Mouse (Mus musculus): ENCODE measurements around the gene Lsm2. TPM values are rescaled to one million over a fixed set of nuclear protein-coding genes. Genes with fewer than 3 reads are reported as not detected.

Lsm2 gene
- 64.3 and 95.0 TPM in 2 replicates for polyA plus RNA-seq (2012; ENCODE audit: insufficient read depth, low replicate concordance)

DNA sequence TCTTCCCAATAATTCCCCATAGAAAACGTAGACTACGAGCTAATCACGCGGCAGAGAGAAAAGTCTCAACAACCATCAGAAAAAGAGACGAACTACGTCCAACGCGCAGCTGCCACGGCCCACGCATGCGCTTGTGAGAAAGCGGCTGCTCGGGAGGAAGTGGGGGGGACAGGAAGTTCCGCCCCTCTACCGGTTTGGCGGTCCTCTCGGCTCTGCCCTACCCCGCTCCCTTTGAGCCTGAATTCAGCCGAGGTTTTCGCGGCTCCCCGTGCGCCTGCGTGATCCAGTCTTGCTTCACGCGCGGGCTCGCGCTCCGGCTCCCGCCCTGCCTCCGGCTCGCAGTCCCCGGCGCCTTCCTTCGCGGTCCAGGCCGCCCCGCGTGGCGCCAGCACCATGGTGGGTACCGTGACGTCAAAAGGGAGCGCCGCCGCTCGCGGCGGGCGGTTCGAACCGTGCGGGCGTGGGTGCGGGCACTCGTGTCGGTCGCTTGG, at the start of gene Lsm2:
Gene Lsm2, plus strand, starts transcription at position 173 of the 491 bp plus-strand sequence.
- H3K27me3 ChIP-seq (replicated peaks), result peaks cover 4% of the 10 kb centered on the region
- peaks cover 23% of the 10 kb centered on the region for H3K36me3 ChIP-seq (replicated peaks; ENCODE audit: low read length)
- peaks cover 30% of the 10 kb centered on the region for H3K4me1 ChIP-seq
- no peak for TF ChIP-seq GATA1 (IDR thresholded peaks at IDR 0.05; ENCODE audit: borderline replicate concordance, low read length)
- TF ChIP-seq FLI1 (IDR thresholded peaks at IDR 0.05; ENCODE audit: low read length), result peak; percentile 73
- peak within 1 kb of the TSS; percentile 97 for H3K4me3 ChIP-seq (replicated peaks)
- H3K9me3 ChIP-seq, result no peaks in the 10 kb centered on the region

DNA sequence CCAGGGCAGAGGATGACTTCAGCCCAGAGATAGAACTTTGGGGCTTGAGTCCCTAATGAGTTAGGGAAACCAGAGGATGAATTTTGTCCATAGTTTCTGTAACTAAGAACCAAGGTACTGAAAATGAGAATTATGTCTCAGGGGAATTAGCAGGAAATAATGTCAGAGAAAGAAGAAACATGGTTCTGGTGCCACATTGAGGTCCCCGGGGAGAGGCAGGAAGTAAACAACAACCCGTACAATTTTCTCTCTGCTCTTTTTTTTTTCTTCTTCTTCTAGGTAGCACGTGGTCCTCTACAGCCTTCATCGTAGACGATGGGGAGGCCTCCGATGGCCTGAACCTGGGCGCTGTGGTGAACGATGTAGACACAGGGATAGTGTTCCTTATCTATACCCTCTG, 49.4 kb upstream of the Lsm2 start:
- H3K36me3 ChIP-seq (replicated peaks; ENCODE audit: low read length), result peaks cover 47% of the 10 kb centered on the region
- H3K4me1 ChIP-seq, result peaks cover 53% of the 10 kb centered on the region
- H3K9me3 ChIP-seq, result no peaks in the 10 kb centered on the region
- no peaks in the 10 kb centered on the region for H3K27me3 ChIP-seq (replicated peaks)
- H3K4me3 ChIP-seq (replicated peaks), result peak overlapping the region; percentile 100
- TF ChIP-seq GATA1 (IDR thresholded peaks at IDR 0.05; ENCODE audit: borderline replicate concordance, low read length) (no peak), FLI1 (IDR thresholded peaks at IDR 0.05; ENCODE audit: low read length) (no peak)

GRCm38 (mm10) chr17:34934031-34934430, 47.6 kb upstream of the Lsm2 start:
- Histone ChIP-seq H3K36me3 (replicated peaks; ENCODE audit: low read length) (peaks cover 49% of the 10 kb centered on the region), H3K9me3 (no peaks in the 10 kb centered on the region), H3K27me3 (replicated peaks) (no peaks in the 10 kb centered on the region), H3K4me1 (peaks cover 49% of the 10 kb centered on the region), H3K4me3 (replicated peaks) (peak overlapping the region; percentile 14)
- TF ChIP-seq GATA1 (IDR thresholded peaks at IDR 0.05; ENCODE audit: borderline replicate concordance, low read length) (no peak), FLI1 (IDR thresholded peaks at IDR 0.05; ENCODE audit: low read length) (no peak)

DNA sequence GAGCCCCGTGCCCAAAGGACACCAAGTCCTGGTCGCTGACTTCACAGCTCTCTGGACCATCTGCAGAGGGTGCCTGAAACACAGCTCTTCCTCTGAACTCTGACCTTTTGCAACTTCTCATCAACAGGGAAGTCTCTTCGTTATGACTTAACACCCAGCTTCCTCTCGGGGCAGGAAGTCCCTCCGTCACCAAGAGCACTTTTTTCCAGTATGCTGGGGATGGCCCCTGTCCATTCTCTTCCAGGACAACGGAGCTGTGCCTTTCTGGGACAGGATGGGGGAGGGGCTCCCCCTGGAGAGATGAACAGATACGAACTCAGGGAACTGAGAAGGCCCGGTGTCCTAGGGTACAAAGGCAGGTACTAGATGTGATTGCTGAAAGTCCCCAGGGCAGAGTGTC, 46.8 kb upstream of the Lsm2 start:
- no peaks in the 10 kb centered on the region for H3K9me3 ChIP-seq
- no peak for TF ChIP-seq GATA1 (IDR thresholded peaks at IDR 0.05; ENCODE audit: borderline replicate concordance, low read length)
- no peaks in the 10 kb centered on the region for H3K27me3 ChIP-seq (replicated peaks)
- H3K4me1 ChIP-seq, result peaks cover 54% of the 10 kb centered on the region
- H3K4me3 ChIP-seq (replicated peaks), result no peak overlapping the region
- peaks cover 49% of the 10 kb centered on the region for H3K36me3 ChIP-seq (replicated peaks; ENCODE audit: low read length)

DNA sequence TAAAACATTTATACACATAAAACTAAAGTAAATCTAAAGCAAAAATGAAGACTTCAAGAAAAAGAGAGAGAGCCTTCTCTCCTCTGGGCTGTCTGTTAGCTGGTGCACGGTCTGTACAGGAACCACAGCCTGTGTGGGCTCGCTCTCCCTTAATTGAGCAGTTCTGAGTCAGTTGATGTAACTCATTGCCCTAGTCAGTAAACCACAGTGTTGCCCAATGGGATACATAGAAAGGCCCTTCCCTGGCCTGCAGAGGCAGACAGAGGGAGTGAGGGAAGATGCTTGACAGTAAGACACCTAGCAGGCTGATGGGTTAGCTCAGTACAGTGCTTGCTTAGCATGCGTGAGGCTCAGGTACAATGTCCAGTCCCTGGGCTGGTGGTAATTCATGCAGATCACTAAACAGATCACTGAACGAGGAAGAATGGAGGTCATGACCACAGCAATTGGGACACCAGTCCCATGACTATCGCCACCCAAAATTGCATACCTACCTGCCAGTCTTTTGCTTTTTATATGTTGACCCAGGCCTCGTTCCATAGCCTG, 43.6 kb upstream of the Lsm2 start:
- no peak for TF ChIP-seq FLI1 (IDR thresholded peaks at IDR 0.05; ENCODE audit: low read length)
- no peak for TF ChIP-seq GATA1 (IDR thresholded peaks at IDR 0.05; ENCODE audit: borderline replicate concordance, low read length)
- H3K4me3 ChIP-seq (replicated peaks), result peak overlapping the region; percentile 56
- H3K27me3 ChIP-seq (replicated peaks), result no peaks in the 10 kb centered on the region
- H3K4me1 ChIP-seq, result peaks cover 43% of the 10 kb centered on the region
- H3K9me3 ChIP-seq, result no peaks in the 10 kb centered on the region
- peaks cover 41% of the 10 kb centered on the region for H3K36me3 ChIP-seq (replicated peaks; ENCODE audit: low read length)

GRCm38 (mm10) chr17:34941344-34942041, 40.2 kb upstream of the Lsm2 start:
- no peaks in the 10 kb centered on the region for H3K9me3 ChIP-seq
- H3K27me3 ChIP-seq (replicated peaks), result peaks cover 3% of the 10 kb centered on the region
- peak overlapping the region; percentile 77 for H3K4me3 ChIP-seq (replicated peaks)
- no peak for TF ChIP-seq GATA1 (IDR thresholded peaks at IDR 0.05; ENCODE audit: borderline replicate concordance, low read length)
- peaks cover 31% of the 10 kb centered on the region for H3K4me1 ChIP-seq
- H3K36me3 ChIP-seq (replicated peaks; ENCODE audit: low read length), result peaks cover 6% of the 10 kb centered on the region

DNA sequence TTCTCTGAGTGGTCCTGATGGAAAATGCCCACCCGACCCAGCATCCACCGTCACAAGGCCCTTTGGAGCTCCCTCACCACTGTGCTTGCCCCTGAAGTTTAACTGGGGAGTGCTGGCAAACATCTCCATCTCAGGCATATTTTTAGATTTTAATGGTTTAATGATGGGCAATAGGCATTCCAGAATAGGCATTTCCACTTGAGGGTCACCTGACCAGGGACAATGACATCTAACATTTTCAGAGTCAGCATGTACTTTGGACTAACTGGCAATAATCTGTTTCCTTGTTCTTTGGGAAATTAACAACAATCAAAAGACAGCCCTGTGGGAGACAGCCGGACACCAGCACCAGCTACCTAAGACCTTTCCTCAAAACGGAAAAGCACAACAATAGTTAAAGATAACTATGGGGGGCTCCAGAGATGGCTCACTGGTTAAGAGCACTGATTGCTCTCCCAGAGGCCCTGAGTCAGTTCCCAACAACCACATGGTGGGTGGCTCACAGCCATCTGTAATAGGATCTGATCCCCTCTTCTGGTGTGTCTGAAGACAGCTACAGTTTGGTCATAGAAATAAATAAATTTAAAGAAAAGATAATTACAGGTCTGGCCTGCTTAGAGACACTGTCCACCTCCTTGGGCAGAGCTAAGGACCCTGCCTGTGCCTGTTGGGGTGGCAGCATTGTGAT, 38.4 kb upstream of the Lsm2 start:
- Histone ChIP-seq H3K9me3 (no peaks in the 10 kb centered on the region), H3K4me3 (replicated peaks) (no peak overlapping the region), H3K36me3 (replicated peaks; ENCODE audit: low read length) (no peaks in the 10 kb centered on the region), H3K4me1 (peaks cover 27% of the 10 kb centered on the region), H3K27me3 (replicated peaks) (peaks cover 3% of the 10 kb centered on the region)
- no peak for TF ChIP-seq FLI1 (IDR thresholded peaks at IDR 0.05; ENCODE audit: low read length)
- no peak for TF ChIP-seq GATA1 (IDR thresholded peaks at IDR 0.05; ENCODE audit: borderline replicate concordance, low read length)

GRCm38 (mm10) chr17:34944362-34944761, 37.3 kb upstream of the Lsm2 start:
- Histone ChIP-seq H3K27me3 (replicated peaks) (peaks cover 3% of the 10 kb centered on the region), H3K4me3 (replicated peaks) (no peak overlapping the region), H3K36me3 (replicated peaks; ENCODE audit: low read length) (no peaks in the 10 kb centered on the region), H3K9me3 (no peaks in the 10 kb centered on the region), H3K4me1 (peaks cover 21% of the 10 kb centered on the region)
- no peak for TF ChIP-seq FLI1 (IDR thresholded peaks at IDR 0.05; ENCODE audit: low read length)
- no peak for TF ChIP-seq GATA1 (IDR thresholded peaks at IDR 0.05; ENCODE audit: borderline replicate concordance, low read length)

GRCm38 (mm10) chr17:34946486-34947140, 35.0 kb upstream of the Lsm2 start:
- Histone ChIP-seq H3K4me1 (peaks cover 18% of the 10 kb centered on the region), H3K27me3 (replicated peaks) (peaks cover 3% of the 10 kb centered on the region), H3K9me3 (no peaks in the 10 kb centered on the region), H3K4me3 (replicated peaks) (no peak overlapping the region), H3K36me3 (replicated peaks; ENCODE audit: low read length) (peaks cover 15% of the 10 kb centered on the region)
- no peak for TF ChIP-seq FLI1 (IDR thresholded peaks at IDR 0.05; ENCODE audit: low read length)
- TF ChIP-seq GATA1 (IDR thresholded peaks at IDR 0.05; ENCODE audit: borderline replicate concordance, low read length), result no peak

Data from megakaryocyte, embryonic 14.5 days (primary cell).